8 mouse cellular contexts compared by ENCODE assay signal in genomic region chr2:170343819-170344317, GRCm38 (mm10).
A peak's percentile ranks its signal among the peaks of the same experiment; 100 is the strongest.
DNase-seq lines count a peak whose midpoint lies in the region; ATAC-seq lines count a peak whose summit lies in the region.

No protein-coding gene starts in this region.

- no peaks in the 10 kb centered on the region for H3K9me3 ChIP-seq in forebrain, embryonic 14.5 days (replicated peaks; ENCODE audit: control insufficient read depth, low read length)
- no peaks in the 10 kb centered on the region for H3K9me3 ChIP-seq in liver, embryonic 15.5 days (replicated peaks)

- WGBS in forebrain, embryonic 14.5 days = 37% methylated on average over 10 of the region's 10 CpGs
- WGBS in liver, embryonic 15.5 days (ENCODE audit: insufficient replicate concordance) = 43% methylated on average over 10 of the region's 10 CpGs

- no peaks in the 10 kb centered on the region for H3K27me3 ChIP-seq in forebrain, embryonic 14.5 days (replicated peaks; ENCODE audit: control insufficient read depth, insufficient read depth, low read length)
- no peaks in the 10 kb centered on the region for H3K27me3 ChIP-seq in liver, embryonic 15.5 days

- H3K9ac ChIP-seq in forebrain, embryonic 14.5 days (ENCODE audit: low read length) = peak overlapping the region; percentile 10; the same call in 1 of the 2 replicates
- H3K9ac ChIP-seq in liver, embryonic 15.5 days = no peak overlapping the region

- ATAC-seq in forebrain, embryonic 14.5 days = peak; percentile 28; the same call in 1 of the 2 replicates
- peak; percentile 46; the same call in 1 of the 2 replicates for ATAC-seq in liver, embryonic 15.5 days (ENCODE audit: insufficient read depth)

- H3K36me3 ChIP-seq in forebrain, embryonic 14.5 days (ENCODE audit: control insufficient read depth, insufficient read depth, low read length) = no peaks in the 10 kb centered on the region
- no peaks in the 10 kb centered on the region for H3K36me3 ChIP-seq in liver, embryonic 15.5 days (replicated peaks)

- H3K4me3 ChIP-seq in forebrain, embryonic 14.5 days (ENCODE audit: low read depth, low read length) = no peak overlapping the region
- no peak overlapping the region for H3K4me3 ChIP-seq in liver, embryonic 15.5 days (replicated peaks)

- H3K27ac ChIP-seq in forebrain, embryonic 14.5 days (ENCODE audit: low read depth, low read length) = peak overlapping the region; percentile 30; the same call in 1 of the 2 replicates
- peak overlapping the region; percentile 58 for H3K27ac ChIP-seq in liver, embryonic 15.5 days (replicated peaks)

- H3K4me1 ChIP-seq in forebrain, embryonic 14.5 days (ENCODE audit: control insufficient read depth, insufficient read depth, low read length) = peaks cover 15% of the 10 kb centered on the region
- H3K4me1 ChIP-seq in liver, embryonic 15.5 days (replicated peaks) = peaks cover 25% of the 10 kb centered on the region

- no peak overlapping the region for H3K4me2 ChIP-seq in forebrain, embryonic 14.5 days (ENCODE audit: low read length)
- H3K4me2 ChIP-seq in liver, embryonic 15.5 days = 0 out of 2 replicates have a peak overlapping the region, but pooled peaks have one; percentile 13

- peak; percentile 55 to 70 for DNase-seq in lung, adult 18-20 months
- DNase-seq in lung, postnatal 25 days (ENCODE audit: low spot score) = no peak
- no peak for DNase-seq in forebrain, embryonic 14.5 days (ENCODE audit: low spot score)
- DNase-seq in thymus, postnatal 14 days = peak; percentile 40
- no peak for DNase-seq in cerebellum, adult 18-20 months
- no peak for DNase-seq in layer of hippocampus, adult 11-12 months (ENCODE audit: low spot score)
- no peak for DNase-seq in urinary bladder, postnatal 10 days (ENCODE audit: low spot score)

Comparison
In these comparisons a context has a peak if more than half of its experiments do, and no peak if none do; other contexts are left out.
1. DNase-seq: peak in lung, adult 18-20 months (2 of 2) and thymus, postnatal 14 days (single experiment); none in lung, postnatal 25 days (single experiment), forebrain, embryonic 14.5 days (single experiment), cerebellum, adult 18-20 months (0 of 2), layer of hippocampus, adult 11-12 months (single experiment) and urinary bladder, postnatal 10 days (single experiment).